Mouse (Mus musculus): Measurements from ENCODE around the gene Cd81.

DNA sequence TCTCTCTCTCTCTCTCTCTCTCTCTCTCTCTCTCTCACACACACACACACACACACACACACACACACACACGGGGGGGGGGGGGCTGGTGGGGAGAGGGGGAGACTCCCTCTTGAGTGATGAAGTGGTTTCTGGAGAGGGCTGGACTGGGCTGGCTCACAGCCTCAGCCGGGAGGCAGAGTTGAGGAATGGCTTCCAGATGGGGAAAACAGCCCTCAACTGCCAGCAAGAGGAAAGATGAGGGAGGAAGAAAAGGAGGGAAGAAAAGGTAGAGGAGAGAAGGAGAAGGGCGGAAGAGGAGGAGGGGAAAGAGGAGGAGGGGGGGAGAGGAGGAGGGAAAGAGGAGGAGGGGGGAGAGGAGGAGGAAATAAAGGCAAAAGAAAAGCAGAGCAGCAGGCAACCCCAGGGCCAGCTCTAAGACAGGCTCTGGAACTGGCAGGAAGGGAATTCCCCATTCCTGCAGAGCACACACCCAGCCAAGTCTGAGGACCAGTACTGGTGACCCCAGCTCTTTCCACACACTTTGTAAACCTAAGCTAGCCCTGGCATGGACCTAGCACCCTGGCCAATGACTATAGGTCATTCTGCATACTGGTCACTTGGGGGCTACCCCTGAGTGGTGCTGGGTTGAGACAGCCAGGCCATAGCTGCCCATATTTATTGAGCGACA is 43.4 kb upstream of the Cd81 start:
- TF ChIP-seq POLR2A (IDR thresholded peaks at IDR 0.05; ENCODE audit: control insufficient read depth in 1 of 2, insufficient read depth in 1 of 2, low read depth in 1 of 2, low read length in 2 of 2, poor library complexity in 1 of 2) (peak in 1 of 2 experiments; percentile 25; a peak in 1 of 4 replicates), RCOR1 (IDR thresholded peaks at IDR 0.05; ENCODE audit: low read depth, low read length) (no peak), EP300 (IDR thresholded peaks at IDR 0.05; ENCODE audit: low read depth in 1 of 2, low read length in 2 of 2) (no peak), GABPA (IDR thresholded peaks at IDR 0.05; ENCODE audit: low read depth, low read length) (no peak), CTCF (IDR thresholded peaks at IDR 0.05 in 2 of 3, conservative IDR thresholded peaks at IDR 0.05 in 1 of 3; ENCODE audit: control insufficient read depth in 1 of 3, insufficient read depth in 1 of 3, low read depth in 2 of 3, low read length in 3 of 3, poor library complexity in 1 of 3, severe bottlenecking in 1 of 3) (no peak)

Measured in MEL (cell line).